ENCODE assay signal across 8 mouse cellular contexts in genomic region chr10:19591286-19591640, GRCm38 (mm10). TPM values are rescaled to one million over a fixed set of nuclear protein-coding genes. Genes with fewer than 3 reads are reported as not detected.
DNase-seq lines count a peak whose midpoint lies in the region; ATAC-seq and TF ChIP-seq lines count a peak whose summit lies in the region.

No protein-coding gene starts in this region.

- H3K9me3 ChIP-seq in liver, embryonic 13.5 days (replicated peaks) = no peaks in the 10 kb centered on the region
- no peaks in the 10 kb centered on the region for H3K9me3 ChIP-seq in stomach, embryonic 16.5 days (replicated peaks; ENCODE audit: control insufficient read depth, low read length)

- peak overlapping the region; percentile 78 for H3K4me3 ChIP-seq in cerebellum, adult 2 months (replicated peaks; ENCODE audit: insufficient read depth, low read depth, low read length)
- peak overlapping the region; percentile 92 for H3K4me3 ChIP-seq in spleen, adult 2 months (ENCODE audit: extremely low read depth, insufficient read depth, insufficient read length)
- H3K4me3 ChIP-seq in liver, embryonic 13.5 days (replicated peaks) = peak overlapping the region; percentile 74
- peak overlapping the region; percentile 72 for H3K4me3 ChIP-seq in stomach, embryonic 16.5 days (replicated peaks; ENCODE audit: low read length)

- H3K4me1 ChIP-seq in cerebellum, adult 2 months (ENCODE audit: control insufficient read depth, insufficient read depth, low read length) = peaks cover 5% of the 10 kb centered on the region; the same call in 1 of the 2 replicates
- H3K4me1 ChIP-seq in spleen, adult 2 months (ENCODE audit: control insufficient read depth, insufficient read depth, insufficient read length) = peaks cover 15% of the 10 kb centered on the region
- peaks cover 70% of the 10 kb centered on the region for H3K4me1 ChIP-seq in liver, embryonic 13.5 days (replicated peaks)
- H3K4me1 ChIP-seq in stomach, embryonic 16.5 days (ENCODE audit: control insufficient read depth, insufficient read depth, low read length) = peaks cover 15% of the 10 kb centered on the region

- peak overlapping the region; percentile 81 for H3K4me2 ChIP-seq in liver, embryonic 13.5 days
- H3K4me2 ChIP-seq in stomach, embryonic 16.5 days (ENCODE audit: low read depth, low read length) = peak overlapping the region; percentile 83

- peak; percentile 50 for ATAC-seq in liver, embryonic 13.5 days (ENCODE audit: low read depth)
- no peak for ATAC-seq in stomach, embryonic 16.5 days (ENCODE audit: insufficient read depth, low FRiP score)

- no peak overlapping the region for H3K27ac ChIP-seq in cerebellum, adult 2 months (ENCODE audit: insufficient read depth, low read length)
- peak overlapping the region; percentile 89 for H3K27ac ChIP-seq in spleen, adult 2 months (ENCODE audit: insufficient read depth, low read length)
- peak overlapping the region; percentile 76 for H3K27ac ChIP-seq in liver, embryonic 13.5 days
- peak overlapping the region; percentile 61 for H3K27ac ChIP-seq in stomach, embryonic 16.5 days (ENCODE audit: low read length)

- TF ChIP-seq POLR2A in cerebellum, adult 2 months (IDR thresholded peaks at IDR 0.05; ENCODE audit: borderline replicate concordance, insufficient read depth, low read length) = no peak
- no peak for TF ChIP-seq POLR2A in spleen, adult 2 months (IDR thresholded peaks at IDR 0.05; ENCODE audit: low read depth, low read length)

- no peaks in the 10 kb centered on the region for H3K36me3 ChIP-seq in spleen, adult 2 months (ENCODE audit: control insufficient read depth, insufficient read depth, low read length)
- H3K36me3 ChIP-seq in liver, embryonic 13.5 days = peaks cover 4% of the 10 kb centered on the region; the same call in 1 of the 2 replicates
- no peaks in the 10 kb centered on the region for H3K36me3 ChIP-seq in stomach, embryonic 16.5 days (ENCODE audit: control insufficient read depth, insufficient read depth, low read length)

- no peaks in the 10 kb centered on the region for H3K27me3 ChIP-seq in cerebellum, adult 2 months (ENCODE audit: control insufficient read depth, insufficient read depth, low read length)
- H3K27me3 ChIP-seq in spleen, adult 2 months (ENCODE audit: control insufficient read depth, insufficient read depth, low read length) = no peaks in the 10 kb centered on the region
- H3K27me3 ChIP-seq in liver, embryonic 13.5 days = no peaks in the 10 kb centered on the region
- no peaks in the 10 kb centered on the region for H3K27me3 ChIP-seq in stomach, embryonic 16.5 days (ENCODE audit: control insufficient read depth, insufficient read depth, low read length)

- no peak for DNase-seq in cerebellum, adult 2 months
- DNase-seq in cerebellum, postnatal 14 days = no peak
- DNase-seq in spleen, adult 2 months (ENCODE audit: low read depth in 1 of 2, low spot score in 2 of 2) = no peak
- no peak for DNase-seq in spleen, postnatal 10 days (ENCODE audit: low spot score in 2 of 2)
- DNase-seq in liver, embryonic 13.5 days = no peak
- DNase-seq in urinary bladder, postnatal 14 days (ENCODE audit: low spot score) = no peak
- no peak for DNase-seq in frontal cortex, postnatal 25 days (ENCODE audit: low spot score in 2 of 2)

- no peak for TF ChIP-seq CTCF in cerebellum, adult 2 months (IDR thresholded peaks at IDR 0.05; ENCODE audit: borderline replicate concordance, insufficient read depth, low read depth, low read length)
- TF ChIP-seq CTCF in spleen, adult 2 months (IDR thresholded peaks at IDR 0.05; ENCODE audit: extremely low read depth, insufficient read depth, insufficient read length, insufficient replicate concordance) = no peak

- 33% methylated on average over 6 of the region's 6 CpGs for WGBS in cerebellum, adult 2 months
- 8% methylated on average over 6 of the region's 6 CpGs for WGBS in spleen, adult 2 months
- WGBS in liver, embryonic 13.5 days (ENCODE audit: insufficient replicate concordance) = 3% methylated on average over 6 of the region's 6 CpGs
- WGBS in stomach, embryonic 16.5 days = 26% methylated on average over 6 of the region's 6 CpGs

- peak overlapping the region; percentile 56 for H3K9ac ChIP-seq in liver, embryonic 13.5 days
- H3K9ac ChIP-seq in stomach, embryonic 16.5 days (ENCODE audit: low read length) = peak overlapping the region; percentile 29

RNA-seq across cellular contexts. Expression of gene Ifngr1, which starts 0.5 kb away (rescaled TPM):
- polyA plus RNA-seq in cerebellum, adult 2 months (2012; rRNA removed) = 16.0 and 17.0 TPM in 2 replicates
- polyA plus RNA-seq in spleen, adult 2 months (2012; rRNA removed) = 36.6 and 40.4 TPM in 2 replicates
- polyA plus RNA-seq in liver, embryonic 13.5 days (2015; fragmentation: Nextera tagmentation; extraction: Ambion mirVana) = 40.0 and 43.8 TPM in 2 replicates
- polyA plus RNA-seq in stomach, embryonic 16.5 days (2015; fragmentation: Nextera tagmentation; extraction: Ambion mirVana) = 75.3 and 79.8 TPM in 2 replicates

RNA-seq across cellular contexts. Expression of gene Il22ra2, which starts 30.5 kb away (rescaled TPM):
- polyA plus RNA-seq in cerebellum, adult 2 months (2012; rRNA removed) = not detected in 2 replicates
- 0.55 and 0.65 TPM in 2 replicates for polyA plus RNA-seq in spleen, adult 2 months (2012; rRNA removed)
- polyA plus RNA-seq in liver, embryonic 13.5 days (2015; fragmentation: Nextera tagmentation; extraction: Ambion mirVana) = 0.05 TPM in 2 replicates
- polyA plus RNA-seq in stomach, embryonic 16.5 days (2015; fragmentation: Nextera tagmentation; extraction: Ambion mirVana) = not detected in 2 replicates
